9 mouse cellular contexts compared by ENCODE assay signal in genomic region chr16:90925461-90925860, GRCm38 (mm10). TPM values are rescaled to one million over a fixed set of nuclear protein-coding genes. Genes with fewer than 3 reads are reported as not detected.
A peak's percentile ranks its signal among the peaks of the same experiment; 100 is the strongest.
DNase-seq lines count a peak whose midpoint lies in the region; ATAC-seq lines count a peak whose summit lies in the region.
"Had no signal": no experiment of that assay in that cellular context is flagged by ENCODE, and none has a peak within 500 bp of the region (broad histone marks: within the 10 kb centered on the region; RNA-seq: fewer than 3 reads in every experiment).

No protein-coding gene starts in this region.

- 32% methylated on average over 5 of the region's 5 CpGs for WGBS in forebrain, embryonic 10.5 days
- WGBS in forebrain, embryonic 12.5 days: 36% methylated on average over 5 of the region's 5 CpGs
- 24% methylated on average over 5 of the region's 5 CpGs for WGBS in forebrain, embryonic 14.5 days
- 27% methylated on average over 5 of the region's 5 CpGs for WGBS in hindbrain, embryonic 13.5 days

- no peaks in the 10 kb centered on the region; the same call in 1 of the 2 replicates for H3K9me3 ChIP-seq in forebrain, embryonic 10.5 days
- H3K9me3 ChIP-seq in forebrain, embryonic 12.5 days: no peaks in the 10 kb centered on the region
- H3K9me3 ChIP-seq in forebrain, embryonic 14.5 days (replicated peaks; ENCODE audit: control insufficient read depth, low read length): no peaks in the 10 kb centered on the region
- H3K9me3 ChIP-seq in hindbrain, embryonic 13.5 days: no peaks in the 10 kb centered on the region

- no peak overlapping the region for H3K9ac ChIP-seq in forebrain, embryonic 12.5 days
- no peak overlapping the region for H3K9ac ChIP-seq in forebrain, embryonic 14.5 days (ENCODE audit: low read length)
- H3K9ac ChIP-seq in hindbrain, embryonic 13.5 days: no peak overlapping the region

- peaks cover 71% of the 10 kb centered on the region for H3K36me3 ChIP-seq in forebrain, embryonic 10.5 days (replicated peaks)
- H3K36me3 ChIP-seq in forebrain, embryonic 12.5 days (replicated peaks): peaks cover 36% of the 10 kb centered on the region; the same call in 1 of the 2 replicates
- H3K36me3 ChIP-seq in forebrain, embryonic 14.5 days (ENCODE audit: control insufficient read depth, insufficient read depth, low read length): peaks cover 20% of the 10 kb centered on the region
- H3K36me3 ChIP-seq in hindbrain, embryonic 13.5 days: peaks cover 51% of the 10 kb centered on the region

- H3K4me2 ChIP-seq in forebrain, embryonic 12.5 days: no peak overlapping the region
- H3K4me2 ChIP-seq in forebrain, embryonic 14.5 days (ENCODE audit: low read length): no peak overlapping the region
- H3K4me2 ChIP-seq in hindbrain, embryonic 13.5 days: no peak overlapping the region

- ATAC-seq in forebrain, embryonic 12.5 days (ENCODE audit: low FRiP score): no peak; the same call in 1 of the 2 replicates
- peak; percentile 32; the same call in 1 of the 2 replicates for ATAC-seq in forebrain, embryonic 14.5 days
- ATAC-seq in hindbrain, embryonic 13.5 days (ENCODE audit: low FRiP score): peak; percentile 47; the same call in 1 of the 2 replicates
- peak; percentile 52; the same call in 1 of the 2 replicates for ATAC-seq in megakaryocyte, adult 5-6 weeks (ENCODE audit: poor library complexity, severe bottlenecking)

- no peak overlapping the region for H3K27ac ChIP-seq in forebrain, embryonic 10.5 days
- H3K27ac ChIP-seq in forebrain, embryonic 12.5 days: no peak overlapping the region
- no peak overlapping the region for H3K27ac ChIP-seq in forebrain, embryonic 14.5 days (ENCODE audit: low read depth, low read length)
- H3K27ac ChIP-seq in hindbrain, embryonic 13.5 days: no peak overlapping the region
- H3K27ac ChIP-seq: macrophage had no signal

- H3K4me1 ChIP-seq in forebrain, embryonic 10.5 days: no peaks in the 10 kb centered on the region
- H3K4me1 ChIP-seq in forebrain, embryonic 12.5 days: peaks cover 6% of the 10 kb centered on the region; the same call in 1 of the 2 replicates
- peaks cover 5% of the 10 kb centered on the region; the same call in 1 of the 2 replicates for H3K4me1 ChIP-seq in forebrain, embryonic 14.5 days (ENCODE audit: control insufficient read depth, insufficient read depth, low read length)
- no peaks in the 10 kb centered on the region; the same call in 1 of the 2 replicates for H3K4me1 ChIP-seq in hindbrain, embryonic 13.5 days (replicated peaks)

- H3K4me3 ChIP-seq in forebrain, embryonic 10.5 days: no peak overlapping the region
- H3K4me3 ChIP-seq in forebrain, embryonic 12.5 days (replicated peaks): no peak overlapping the region
- no peak overlapping the region for H3K4me3 ChIP-seq in forebrain, embryonic 14.5 days (ENCODE audit: low read depth, low read length)
- H3K4me3 ChIP-seq in hindbrain, embryonic 13.5 days: no peak overlapping the region

- no peaks in the 10 kb centered on the region for H3K27me3 ChIP-seq in forebrain, embryonic 10.5 days (ENCODE audit: poor library complexity, severe bottlenecking)
- no peaks in the 10 kb centered on the region for H3K27me3 ChIP-seq in forebrain, embryonic 12.5 days
- no peaks in the 10 kb centered on the region for H3K27me3 ChIP-seq in forebrain, embryonic 14.5 days (replicated peaks; ENCODE audit: control insufficient read depth, insufficient read depth, low read length)
- no peaks in the 10 kb centered on the region for H3K27me3 ChIP-seq in hindbrain, embryonic 13.5 days

- DNase-seq in forebrain, embryonic 10.5 days (ENCODE audit: extremely low spot score, low spot score): peak; percentile 51
- DNase-seq in c-Kit-positive CD71-positive TER-119-negative erythroid progenitor cells, embryonic 14.5 days (ENCODE audit: low read depth): peak; percentile 27
- peak; percentile 77 for DNase-seq in forebrain, embryonic 14.5 days (ENCODE audit: low spot score)
- DNase-seq in layer of hippocampus, adult 9-11 months: peak; percentile 52
- DNase-seq in spleen, postnatal 10 days (ENCODE audit: low spot score in 2 of 2): peak; percentile 24 to 68

RNA-seq across cellular contexts. Expression of gene Cfap298, which starts 9.5 kb away (rescaled TPM):
- 61.5 and 67.5 TPM in 2 replicates for polyA plus RNA-seq in forebrain, embryonic 10.5 days (2016; fragmentation: Nextera tagmentation; extraction: Ambion mirVana)
- 49.6 and 51.0 TPM in 2 replicates for polyA plus RNA-seq in forebrain, embryonic 12.5 days (2016; fragmentation: Nextera tagmentation; extraction: Ambion mirVana)
- 49.0 and 60.0 TPM in 2 replicates for polyA plus RNA-seq in forebrain, embryonic 14.5 days (2014; fragmentation: Nextera tagmentation; extraction: Ambion mirVana)
- 47.4 and 57.4 TPM in 2 replicates for polyA plus RNA-seq in hindbrain, embryonic 13.5 days (2015; fragmentation: Nextera tagmentation; extraction: Ambion mirVana)
- 8.8 and 13.9 TPM in 2 replicates for total RNA-seq in megakaryocyte, adult 5-6 weeks (2015)
- total RNA-seq in megakaryocyte, adult 5-6 weeks (2017): 14.9 and 24.4 TPM in 2 replicates

Comparison
In these comparisons a context has a peak if more than half of its experiments do, and no peak if none do; other contexts are left out.
1. DNase-seq: peak in every context shown above with its lines; median percentile 77 in forebrain, embryonic 14.5 days; 52 in layer of hippocampus, adult 9-11 months; 51 in forebrain, embryonic 10.5 days; 46 in spleen, postnatal 10 days; 27 in c-Kit-positive CD71-positive TER-119-negative erythroid progenitor cells, embryonic 14.5 days.